Mouse (Mus musculus): ENCODE results near the gene Nlrp14. TPM values are rescaled to one million over a fixed set of nuclear protein-coding genes. Genes with fewer than 3 reads are reported as not detected.

Gene Nlrp14
- polyA plus RNA-seq, 1 experiment from 2014 or later, result not detected

GRCm38 (mm10) chr7:107216845-107217244 lies 50.1 kb downstream of the Nlrp14 start:
- no peaks in the 10 kb centered on the region for H3K9me3 ChIP-seq (ENCODE audit: control insufficient read depth, low read length)
- no peaks in the 10 kb centered on the region for H3K4me1 ChIP-seq (replicated peaks; ENCODE audit: control insufficient read depth, insufficient read depth, low read length)
- H3K9ac ChIP-seq (ENCODE audit: low read depth, low read length), result no peak overlapping the region
- H3K27ac ChIP-seq (ENCODE audit: low read depth, low read length), result no peak overlapping the region
- 68% methylated on average over 2 of the region's 2 CpGs for WGBS
- ATAC-seq (replicated peaks; ENCODE audit: low FRiP score) (no peak), DNase-seq (ENCODE audit: low spot score) (no peak)
- no peak overlapping the region for H3K4me3 ChIP-seq (ENCODE audit: low read depth, low read length)
- H3K4me2 ChIP-seq, result no peak overlapping the region
- H3K27me3 ChIP-seq (replicated peaks; ENCODE audit: control insufficient read depth, insufficient read depth, low read length), result peaks cover 3% of the 10 kb centered on the region; the same call in 1 of the 2 replicates
- H3K36me3 ChIP-seq (ENCODE audit: control insufficient read depth, insufficient read depth, low read length), result no peaks in the 10 kb centered on the region

GRCm38 (mm10) chr7:107236854-107237253 lies 70.1 kb downstream of the Nlrp14 start:
- Histone ChIP-seq H3K27me3 (replicated peaks; ENCODE audit: control insufficient read depth, insufficient read depth, low read length) (no peaks in the 10 kb centered on the region), H3K27ac (ENCODE audit: low read depth, low read length) (no peak overlapping the region), H3K4me3 (ENCODE audit: low read depth, low read length) (no peak overlapping the region), H3K9ac (ENCODE audit: low read depth, low read length) (no peak overlapping the region), H3K36me3 (ENCODE audit: control insufficient read depth, insufficient read depth, low read length) (no peaks in the 10 kb centered on the region), H3K4me1 (replicated peaks; ENCODE audit: control insufficient read depth, insufficient read depth, low read length) (no peaks in the 10 kb centered on the region), H3K9me3 (ENCODE audit: control insufficient read depth, low read length) (no peaks in the 10 kb centered on the region), H3K4me2 (no peak overlapping the region)
- WGBS, result 61% methylated on average over 3 of the region's 3 CpGs
- ATAC-seq (replicated peaks; ENCODE audit: low FRiP score) (no peak), DNase-seq (ENCODE audit: low spot score) (no peak)

GRCm38 (mm10) chr7:107237498-107237897 lies 70.7 kb downstream of the Nlrp14 start:
- DNase-seq (ENCODE audit: low spot score), result no peak
- ATAC-seq (replicated peaks; ENCODE audit: low FRiP score), result no peak
- Histone ChIP-seq H3K4me2 (no peak overlapping the region), H3K9ac (ENCODE audit: low read depth, low read length) (no peak overlapping the region), H3K4me3 (ENCODE audit: low read depth, low read length) (no peak overlapping the region), H3K27me3 (replicated peaks; ENCODE audit: control insufficient read depth, insufficient read depth, low read length) (no peaks in the 10 kb centered on the region), H3K9me3 (ENCODE audit: control insufficient read depth, low read length) (no peaks in the 10 kb centered on the region), H3K36me3 (ENCODE audit: control insufficient read depth, insufficient read depth, low read length) (no peaks in the 10 kb centered on the region), H3K27ac (ENCODE audit: low read depth, low read length) (no peak overlapping the region), H3K4me1 (replicated peaks; ENCODE audit: control insufficient read depth, insufficient read depth, low read length) (no peaks in the 10 kb centered on the region)
- WGBS, result 66% methylated on average over 3 of the region's 3 CpGs

- Histone ChIP-seq H3K36me3 (ENCODE audit: control insufficient read depth, insufficient read depth, low read length) (no peaks in the 10 kb centered on the region), H3K9ac (ENCODE audit: low read depth, low read length) (no peak overlapping the region), H3K4me3 (ENCODE audit: low read depth, low read length) (no peak overlapping the region), H3K27me3 (replicated peaks; ENCODE audit: control insufficient read depth, insufficient read depth, low read length) (no peaks in the 10 kb centered on the region), H3K4me1 (replicated peaks; ENCODE audit: control insufficient read depth, insufficient read depth, low read length) (no peaks in the 10 kb centered on the region), H3K27ac (ENCODE audit: low read depth, low read length) (no peak overlapping the region), H3K4me2 (no peak overlapping the region), H3K9me3 (ENCODE audit: control insufficient read depth, low read length) (no peaks in the 10 kb centered on the region)
- no peak for ATAC-seq (replicated peaks; ENCODE audit: low FRiP score)
- WGBS, result 85% methylated on average over 5 of the region's 5 CpGs
- DNase-seq (ENCODE audit: low spot score), result no peak
Observed at GRCm38 (mm10) chr7:107241371-107241883, 74.6 kb downstream of the Nlrp14 start.

Other genes starting within 250 kb of the Nlrp14 start
- gene Olfr709-ps1, start 234.8 kb upstream of the Nlrp14 start, polyA plus RNA-seq (2014; fragmentation: Nextera tagmentation; extraction: Ambion mirVana), result not detected in 2 replicates
- not detected in 2 replicates for gene Olfr710, start 218.7 kb upstream of the Nlrp14 start, polyA plus RNA-seq (2014; fragmentation: Nextera tagmentation; extraction: Ambion mirVana)
- gene Olfr6, start 203.1 kb upstream of the Nlrp14 start, polyA plus RNA-seq (2014; fragmentation: Nextera tagmentation; extraction: Ambion mirVana), result not detected in 2 replicates
- not detected in 2 replicates for gene Olfr711, start 191.5 kb upstream of the Nlrp14 start, polyA plus RNA-seq (2014; fragmentation: Nextera tagmentation; extraction: Ambion mirVana)
- gene Olfr2, start 160.9 kb upstream of the Nlrp14 start, polyA plus RNA-seq (2014; fragmentation: Nextera tagmentation; extraction: Ambion mirVana), result not detected in 2 replicates
- not detected in 2 replicates for gene Olfr713, start 135.8 kb upstream of the Nlrp14 start, polyA plus RNA-seq (2014; fragmentation: Nextera tagmentation; extraction: Ambion mirVana)
- gene Olfr714, start 96.0 kb upstream of the Nlrp14 start, polyA plus RNA-seq (2014; fragmentation: Nextera tagmentation; extraction: Ambion mirVana), result not detected in 2 replicates
- not detected in 2 replicates for gene Olfr17, start 73.8 kb upstream of the Nlrp14 start, polyA plus RNA-seq (2014; fragmentation: Nextera tagmentation; extraction: Ambion mirVana)
- gene Olfr715b, start 56.6 kb upstream of the Nlrp14 start, polyA plus RNA-seq (2014; fragmentation: Nextera tagmentation; extraction: Ambion mirVana), result not detected in 2 replicates
- not detected in 2 replicates for gene Olfr715, start 35.9 kb upstream of the Nlrp14 start, polyA plus RNA-seq (2014; fragmentation: Nextera tagmentation; extraction: Ambion mirVana)
- gene Olfr716, start 28.7 kb upstream of the Nlrp14 start, polyA plus RNA-seq (2014; fragmentation: Nextera tagmentation; extraction: Ambion mirVana), result not detected in 2 replicates
- not detected in 2 replicates for gene Rbmxl2, start 42.5 kb downstream of the Nlrp14 start, polyA plus RNA-seq (2014; fragmentation: Nextera tagmentation; extraction: Ambion mirVana)
- gene Syt9, start 203.7 kb downstream of the Nlrp14 start, polyA plus RNA-seq (2014; fragmentation: Nextera tagmentation; extraction: Ambion mirVana), result 2.1 and 2.2 TPM in 2 replicates